Mouse (Mus musculus) heart, postnatal 10 days (tissue): ENCODE measurements around the gene Chfr. TPM values are rescaled to one million over a fixed set of nuclear protein-coding genes. Genes with fewer than 3 reads are reported as not detected.
A peak's percentile ranks its signal among the peaks of the same experiment; 100 is the strongest.

Experiments used
- DNase-seq, 2 experiments: peaks; one replicate each; pipeline ENCODE4 v3.0.0; 2021
- intact Hi-C: fragments of 180-260 bp; cut with DNase I; formaldehyde crosslinking; loops from one replicate; pipeline ENCODE4 v1.15.1; 2025
- total RNA-seq, 2 experiments: library from RNA; stranded (reverse); gene quantifications; 2 replicates each; pipeline ENCODE4 v1.2.3; 2021

Gene Chfr
- 10 to 100 TPM; 21.6 to 22.1 TPM for total RNA-seq

DNA sequence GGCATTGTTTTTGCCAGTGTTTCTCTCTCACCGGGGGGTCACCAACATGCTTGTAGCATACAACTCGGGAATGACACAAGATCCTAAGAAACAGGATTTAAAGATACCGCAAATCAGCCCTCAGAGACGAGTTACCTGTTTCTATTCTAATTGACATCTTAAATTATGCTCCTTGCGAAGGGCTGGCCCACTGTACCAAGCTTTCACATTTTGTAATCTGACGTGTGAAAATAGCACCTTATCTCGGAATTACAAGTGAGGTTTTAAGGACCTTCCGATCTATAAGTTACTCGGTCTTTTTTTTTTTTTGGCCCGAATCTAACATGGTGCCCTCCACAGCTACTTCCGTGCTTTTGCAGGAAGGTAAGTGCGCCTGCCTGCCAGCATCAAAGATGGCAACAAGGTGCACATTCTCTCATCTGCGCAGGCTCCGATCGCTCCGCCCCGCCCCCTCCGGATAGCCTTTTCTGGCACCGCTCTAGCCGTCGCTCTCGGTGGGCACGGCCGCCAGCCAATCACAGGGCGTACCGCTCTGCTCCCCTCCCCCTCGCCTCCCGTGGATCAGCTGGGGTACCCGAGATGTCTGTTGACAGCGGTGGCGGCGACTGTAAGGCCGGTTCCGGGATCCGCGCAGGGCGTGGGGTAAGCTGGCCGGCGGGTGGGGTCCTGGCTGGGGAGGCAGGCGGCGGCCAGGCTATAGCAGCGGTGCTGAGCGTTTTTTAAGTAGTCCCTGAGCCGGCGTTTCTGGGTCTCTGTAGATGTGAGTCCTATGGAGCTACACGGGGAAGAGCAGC lies at the start of gene Chfr:
Gene Chfr (plus strand): TSS at position 550 of the 794 bp plus-strand sequence.
- intact Hi-C loops, result loop anchor here (5.0 kb wide), 1 partner anchor 78 kb away; no protein-coding TSS in a partner anchor
- peak; percentile 99 for DNase-seq

DNA sequence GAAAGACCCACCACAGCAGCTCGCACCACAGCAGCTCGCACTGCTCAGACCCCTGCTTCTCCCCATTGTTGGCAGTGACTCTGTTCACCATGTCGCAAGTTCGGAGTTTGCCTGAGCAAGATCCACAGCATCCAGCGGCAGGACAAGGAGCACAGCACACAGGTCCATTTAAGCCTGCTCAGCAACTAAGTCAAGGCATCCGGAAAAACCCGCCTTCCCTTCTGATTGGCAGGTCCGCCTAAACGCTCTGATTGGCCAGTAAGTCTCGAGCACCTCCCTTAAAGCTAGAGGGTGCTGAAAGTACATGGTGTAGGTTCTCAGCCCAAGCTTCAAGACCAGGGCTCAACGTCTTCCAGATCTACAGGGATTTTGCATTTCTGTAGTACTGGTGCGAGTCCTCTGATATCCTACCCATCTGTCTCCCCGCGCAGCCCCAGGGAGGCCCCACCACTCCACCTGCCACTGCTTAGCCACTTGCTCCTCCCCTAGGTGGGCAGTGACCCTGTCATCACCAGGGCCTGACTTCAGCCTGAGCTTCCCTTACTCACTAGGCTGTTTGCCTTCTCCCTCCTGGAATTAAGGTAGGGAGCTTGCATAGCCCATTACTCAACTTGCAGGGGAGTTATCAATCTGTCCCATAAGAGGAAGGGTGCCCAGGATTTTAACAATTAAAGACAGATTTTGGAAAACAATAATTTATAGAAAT lies 49.3 kb upstream of the Chfr start:
- intact Hi-C loops, result no loop called here
- no peak for DNase-seq

DNA sequence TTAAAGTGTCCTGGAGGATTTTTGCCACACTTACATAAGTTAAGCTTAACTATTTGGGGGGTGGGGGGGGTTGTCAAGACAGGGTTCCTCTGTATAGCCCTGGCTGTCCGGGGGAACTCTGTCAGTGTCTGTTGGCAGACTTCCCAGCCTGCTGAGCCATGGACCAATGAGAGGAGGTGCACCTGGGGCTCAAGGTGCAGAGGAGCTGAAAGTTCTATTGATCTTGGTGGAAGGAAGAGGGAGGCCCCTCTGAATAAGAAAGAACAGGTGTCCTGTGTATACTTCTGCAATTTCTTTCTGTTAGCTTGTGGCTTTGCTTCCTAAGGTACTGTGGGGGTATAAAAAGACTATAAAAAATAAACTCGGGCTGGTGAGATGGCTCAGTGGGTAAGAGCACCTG lies 44.1 kb upstream of the Chfr start:
- no peak for DNase-seq
- intact Hi-C loops, result no loop called here

GRCm38 (mm10) chr5:110094030-110094846 lies 41.4 kb upstream of the Chfr start, which contains the start of gene Gm35315:
TSS of gene Gm35315 (minus strand) at chr5:110094420.
- intact Hi-C loops, result no loop called here

DNA sequence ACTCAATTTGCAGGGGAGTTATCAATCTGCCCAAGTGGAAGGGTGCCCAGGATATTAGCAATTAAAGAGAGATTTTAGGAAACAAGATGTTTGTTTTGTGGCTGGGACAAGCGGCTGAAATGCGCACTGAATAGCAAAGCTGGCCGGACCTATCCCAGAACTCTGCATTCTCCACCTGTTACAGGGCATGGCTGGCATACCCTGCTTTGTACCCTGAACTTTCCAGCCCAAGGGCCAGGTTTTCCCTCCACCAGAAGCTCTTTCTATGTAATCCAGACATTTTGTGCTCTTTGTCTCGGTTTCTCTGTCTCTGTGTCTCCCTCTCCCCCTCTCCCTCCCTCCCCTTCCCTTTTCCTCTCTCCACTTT lies 40.8 kb upstream of the Chfr start:
- intact Hi-C loops, result no loop called here
- no peak for DNase-seq

More at GRCm38 (mm10) chr5:110094030-110094846, 41.4 kb upstream of the Chfr start, which contains the start of gene Gm35315:
- peak; percentile 88 to 89 for DNase-seq

DNA sequence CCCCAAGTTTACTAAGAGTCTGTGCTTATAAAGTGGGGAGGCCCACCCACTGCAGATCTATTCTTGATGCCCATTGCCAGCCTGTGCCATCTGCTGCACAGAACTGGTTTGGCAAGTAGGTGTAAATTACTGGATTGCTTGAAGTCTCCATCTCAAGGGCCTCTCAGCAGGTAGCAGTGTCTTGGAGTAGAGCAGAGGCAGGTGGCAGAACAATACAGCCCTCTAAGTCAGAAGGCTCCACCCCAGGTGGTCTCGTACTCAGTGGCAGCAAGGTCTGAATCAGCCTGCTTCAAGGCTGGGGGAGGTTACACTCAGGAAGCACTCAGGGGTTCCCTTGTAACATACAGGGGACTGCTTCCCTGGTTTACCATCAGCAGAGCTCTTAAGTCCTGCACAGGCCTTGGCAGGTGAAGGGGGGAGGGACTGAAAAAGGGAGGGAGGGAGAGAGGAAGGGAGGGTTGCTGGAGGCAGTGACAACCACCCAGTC lies 36.6 kb upstream of the Chfr start:
- DNase-seq, result no peak
- intact Hi-C loops, result no loop called here

DNA sequence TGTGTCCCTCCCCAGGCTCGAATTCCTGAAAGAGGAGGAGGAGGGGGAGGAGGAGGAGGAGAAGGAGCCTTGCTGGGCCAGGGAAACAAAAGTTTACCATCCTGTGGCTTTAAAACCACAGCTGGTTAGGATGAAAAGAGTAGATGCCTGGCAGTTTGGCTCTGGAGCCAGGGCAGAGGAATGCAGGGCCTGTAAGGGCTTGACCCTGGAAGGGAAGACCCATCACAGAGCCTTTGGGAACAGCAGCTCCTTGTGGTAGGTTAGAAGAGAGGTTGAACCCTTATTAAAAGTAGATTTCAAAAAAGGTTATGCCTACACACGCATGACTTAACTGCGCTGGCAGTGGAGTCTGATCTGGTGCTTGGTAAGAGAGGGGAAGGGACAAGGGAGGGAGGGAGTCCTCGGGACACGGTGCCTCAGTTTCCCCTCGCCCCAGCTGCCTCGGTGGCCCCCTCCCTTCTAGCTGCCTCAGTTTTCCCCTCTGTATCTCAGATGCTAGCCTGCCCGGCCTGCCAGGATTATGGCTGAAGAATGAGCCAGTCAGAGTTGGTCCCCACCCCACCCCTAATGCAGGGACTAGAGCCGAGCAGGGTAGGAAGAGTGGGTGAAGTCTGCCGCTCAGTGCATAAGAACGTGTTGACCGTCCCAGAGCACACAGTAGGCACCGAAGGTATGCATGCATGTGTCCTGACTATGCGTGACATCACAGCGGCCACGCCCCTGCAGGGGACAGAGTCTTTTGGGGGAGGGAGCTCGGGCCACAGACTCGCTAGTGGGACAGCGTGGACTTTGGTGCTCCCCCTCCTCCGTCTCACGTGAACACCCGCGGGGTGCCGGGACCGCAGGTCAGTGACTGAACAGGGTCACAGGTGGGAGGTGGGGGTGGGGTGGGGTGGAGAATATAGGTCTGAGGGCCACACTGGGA lies 35.7 kb upstream of the Chfr start, which contains the start of gene Plcxd1:
Gene Plcxd1 (plus strand): TSS at position 314 of the 925 bp plus-strand sequence.
- intact Hi-C loops, result no loop called here
- no peak for DNase-seq

DNA sequence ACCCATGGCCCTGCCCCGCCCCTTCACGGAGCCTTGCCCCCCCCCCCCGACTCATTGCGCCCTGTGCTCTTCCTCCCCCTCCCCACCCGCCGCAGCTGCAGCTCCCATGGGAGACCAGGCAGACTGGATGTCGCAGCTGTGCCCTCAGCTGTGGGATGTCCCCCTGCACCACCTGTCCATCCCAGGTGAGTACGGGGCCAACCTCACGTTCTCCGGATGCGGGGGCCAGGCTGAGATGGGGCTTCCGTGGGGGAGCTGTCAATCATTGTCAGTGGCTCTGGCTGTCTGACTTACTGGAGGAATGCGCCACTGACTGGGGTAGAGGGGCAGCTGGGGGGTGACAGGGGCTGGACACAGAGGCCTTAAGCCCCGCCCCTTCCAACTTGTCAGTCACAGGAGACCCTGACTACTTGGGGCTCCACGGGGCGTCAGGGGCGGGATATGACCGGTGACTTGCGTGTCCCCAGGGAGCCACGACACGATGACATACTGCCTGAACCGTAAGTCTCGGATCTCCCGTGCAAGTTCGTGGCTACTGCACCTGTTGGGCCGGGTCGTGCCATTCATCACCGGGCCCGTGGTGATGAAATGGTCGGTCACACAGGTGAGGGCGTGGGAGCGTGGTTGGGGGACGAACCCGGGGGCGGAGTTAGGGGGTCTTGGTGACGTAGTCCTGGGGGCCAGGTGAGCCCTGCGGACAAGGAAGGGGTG lies 34.6 kb upstream of the Chfr start:
- intact Hi-C loops, result no loop called here
- no peak for DNase-seq

DNA sequence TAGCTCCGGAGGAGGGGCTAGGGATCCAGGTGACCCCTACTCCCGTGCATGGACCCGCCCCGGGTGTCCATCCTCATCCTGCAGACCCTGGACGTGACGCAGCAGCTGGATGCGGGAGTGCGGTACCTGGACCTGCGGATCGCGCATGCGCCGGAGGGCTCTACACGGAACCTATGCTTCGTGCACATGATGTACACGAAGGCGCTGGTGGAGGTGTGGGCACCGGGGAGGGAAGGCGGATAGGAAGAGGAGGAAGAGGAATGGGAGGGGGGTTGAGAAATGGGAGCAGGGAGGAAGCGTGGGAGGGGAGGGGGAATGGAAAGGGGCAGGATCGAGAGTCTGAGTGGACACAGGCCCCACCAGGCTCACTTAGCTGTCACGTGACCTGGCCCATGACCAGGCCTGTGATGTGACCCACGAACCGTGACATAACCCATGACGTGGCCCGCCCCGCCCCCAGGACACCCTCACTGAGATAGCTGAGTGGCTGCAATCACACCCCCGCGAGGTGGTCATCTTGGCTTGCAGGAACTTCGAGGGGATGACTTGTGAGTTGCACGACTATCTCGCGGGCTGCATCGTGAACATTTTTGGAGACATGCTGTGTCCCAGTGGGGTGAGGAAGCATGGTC lies 33.8 kb upstream of the Chfr start:
- intact Hi-C loops, result no loop called here
- no peak for DNase-seq

DNA sequence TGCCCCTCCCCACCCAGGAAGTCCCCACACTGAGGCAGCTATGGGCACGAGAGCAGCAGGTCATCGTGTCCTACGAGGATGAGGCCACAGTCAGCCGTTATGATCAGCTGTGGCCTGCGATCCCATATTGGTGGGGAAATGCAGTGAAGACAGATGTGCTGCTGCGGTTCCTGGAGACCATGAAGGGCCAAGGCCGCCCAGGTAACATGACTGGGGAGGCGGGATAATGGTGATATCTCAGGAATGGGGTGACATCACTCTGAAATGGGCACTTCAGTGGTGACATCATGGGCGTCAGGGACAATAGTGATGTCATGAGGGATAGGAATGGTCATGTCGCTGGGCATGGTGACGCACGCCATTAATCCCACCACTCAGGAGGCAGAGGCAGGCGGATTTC lies 33.2 kb upstream of the Chfr start:
- no peak for DNase-seq

DNA sequence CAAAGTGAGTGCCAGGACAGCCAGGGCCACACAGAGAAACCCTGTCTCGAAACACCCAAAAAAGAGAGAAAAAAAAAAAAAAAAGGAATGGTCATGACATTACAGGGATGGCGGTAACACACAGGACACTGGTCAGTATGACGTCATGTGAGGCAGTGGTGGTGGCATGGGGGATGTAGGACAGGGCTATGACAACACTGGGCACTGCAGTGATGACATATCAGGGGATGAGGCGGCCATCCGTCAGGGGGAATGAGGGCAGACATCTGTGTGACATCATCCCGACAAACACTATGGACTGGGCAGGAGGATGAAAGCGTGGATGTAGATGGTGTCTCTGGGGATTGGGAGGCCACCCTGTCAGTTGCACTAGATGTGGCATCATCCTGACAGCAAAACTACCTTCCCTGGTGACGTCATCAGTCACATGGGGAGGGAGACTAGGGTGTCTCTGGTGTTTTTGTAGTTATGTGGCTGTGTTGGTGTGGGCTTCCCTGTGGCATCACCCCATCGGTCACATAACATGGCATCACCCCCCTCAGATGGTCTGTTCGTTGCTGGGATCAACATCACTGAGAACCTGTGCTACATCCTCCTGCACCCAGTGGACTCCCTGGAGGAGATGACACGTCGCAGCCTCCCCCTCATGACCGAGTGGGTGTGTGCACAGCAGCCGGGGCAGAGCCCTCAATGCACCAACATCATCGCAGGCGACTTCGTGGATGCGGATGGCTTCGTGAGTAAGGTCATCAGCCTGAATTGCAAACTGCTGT lies 32.6 kb upstream of the Chfr start:
- DNase-seq, result no peak
- intact Hi-C loops, result no loop called here

More for the DNA sequence above, 33.2 kb upstream of the Chfr start:
- intact Hi-C loops, result no loop called here

- DNase-seq, result no peak
- intact Hi-C loops, result no loop called here
These were observed 31.6 kb upstream of the Chfr start for GRCm38 (mm10) chr5:110103901-110104615.

DNA sequence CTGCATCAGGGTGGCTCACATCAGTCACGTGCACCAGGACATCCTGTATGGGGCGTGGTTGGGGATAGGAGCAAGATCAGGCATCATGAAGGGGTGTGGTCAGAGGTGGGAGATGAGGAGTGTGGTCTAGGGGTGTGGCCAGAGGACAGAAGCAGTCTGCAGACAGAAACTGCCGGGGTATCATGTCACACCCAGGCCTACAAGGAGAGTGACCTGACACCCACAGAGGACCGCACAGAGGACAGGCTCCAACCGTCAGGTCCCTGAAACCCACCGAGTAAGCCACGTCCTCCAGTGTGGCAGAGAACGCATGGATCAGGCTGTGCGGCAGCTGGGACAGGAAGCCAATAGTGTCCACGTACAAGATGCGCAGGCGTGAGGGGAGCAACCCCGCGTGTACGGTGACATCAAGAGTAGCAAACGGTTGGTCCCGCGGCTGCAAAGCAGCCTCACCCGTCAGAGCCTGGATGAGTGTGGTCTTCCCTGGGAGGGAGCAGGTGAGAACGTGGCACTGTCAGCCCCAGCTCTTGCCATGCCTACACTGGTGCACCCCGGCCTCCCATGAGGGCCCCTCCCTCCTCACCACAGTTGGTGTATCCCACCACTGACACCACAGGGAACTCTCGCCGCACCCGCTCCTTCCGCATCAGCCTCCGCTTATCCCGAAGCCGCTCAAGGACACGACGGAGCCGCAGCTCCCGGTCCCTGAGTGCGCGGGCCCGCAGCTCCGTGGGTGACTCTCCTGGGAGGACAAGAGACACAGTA lies 30.8 kb upstream of the Chfr start:
- intact Hi-C loops, result loop anchor here (5.0 kb wide), 1 partner anchor 47 kb away; no protein-coding TSS in a partner anchor
- no peak for DNase-seq

DNA sequence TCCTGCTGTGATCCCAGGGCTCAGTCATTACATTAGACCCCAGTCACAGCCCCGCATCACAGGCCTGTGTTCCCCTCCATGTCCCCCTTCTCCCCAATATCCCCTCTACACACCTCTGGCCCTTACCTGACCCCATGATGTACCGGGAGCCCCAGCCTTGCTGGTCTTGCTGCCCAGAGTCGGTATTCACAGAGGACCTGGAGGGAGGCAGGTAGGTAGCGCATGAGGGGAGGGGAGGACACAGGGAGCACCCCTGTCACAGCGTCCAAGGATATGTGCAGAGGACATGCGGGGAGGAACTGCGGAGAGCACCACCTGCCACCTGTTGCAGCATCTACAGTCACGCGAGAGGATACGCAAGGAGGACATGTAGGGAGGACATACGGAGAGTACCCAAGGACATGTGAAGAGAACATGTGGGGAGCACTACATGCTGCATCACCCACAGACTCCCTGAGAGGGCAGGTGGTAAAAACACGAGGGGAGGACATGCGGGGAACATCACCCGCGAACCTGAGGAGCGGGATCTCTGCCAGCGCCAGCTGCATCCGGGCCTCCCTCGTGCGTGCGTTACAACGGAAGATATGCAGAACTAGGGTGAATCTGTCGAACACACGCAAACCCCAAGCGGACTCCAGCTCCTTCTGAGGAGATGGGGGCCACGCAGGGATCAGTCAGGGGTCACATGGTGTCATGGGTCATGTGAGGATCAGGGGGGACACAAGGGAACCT lies 29.3 kb upstream of the Chfr start:
- DNase-seq, result no peak
- intact Hi-C loops, result loop anchor here (5.0 kb wide), 1 partner anchor 49 kb away; no protein-coding TSS in a partner anchor

DNA sequence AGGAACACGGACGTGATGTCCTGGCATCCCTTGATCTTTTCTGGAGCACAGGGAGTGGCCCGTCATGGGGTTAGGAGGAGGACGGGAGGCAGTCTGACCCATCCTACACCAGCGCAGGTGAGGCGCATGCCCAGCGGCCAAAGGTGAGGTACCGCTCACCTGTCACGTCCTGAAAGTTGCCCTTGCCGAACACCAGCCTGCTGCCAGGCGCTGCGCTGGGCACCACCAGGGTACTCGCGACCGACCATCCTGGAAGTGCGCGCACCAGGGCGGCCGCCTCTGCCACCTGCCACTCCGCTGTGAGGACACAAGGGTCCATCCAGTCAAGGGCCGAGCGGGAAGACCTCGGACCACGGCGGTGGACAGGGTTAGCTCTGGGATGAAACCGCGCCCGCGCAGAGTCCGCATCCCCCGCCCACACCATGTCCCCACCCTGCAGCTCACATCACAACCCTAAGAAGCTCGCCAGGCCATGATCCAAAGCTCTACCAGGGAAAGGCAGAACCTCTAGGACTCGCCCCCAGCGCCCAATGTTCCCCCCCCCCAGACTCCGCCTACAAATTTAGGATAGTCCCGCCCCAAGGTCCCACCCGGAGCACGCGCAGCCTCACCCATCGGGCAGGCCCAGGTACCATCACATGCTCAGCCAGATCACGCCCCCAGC lies 28.6 kb upstream of the Chfr start:
- intact Hi-C loops, result loop anchor here (5.0 kb wide), 1 partner anchor 50 kb away; no protein-coding TSS in a partner anchor
- no peak for DNase-seq
